Comparison of ENCODE assay signal across 8 mouse cellular contexts in genomic region chr2:130635847-130636246, GRCm38 (mm10). TPM values are rescaled to one million over a fixed set of nuclear protein-coding genes. Genes with fewer than 3 reads are reported as not detected.
DNase-seq lines count a peak whose midpoint lies in the region; ATAC-seq lines count a peak whose summit lies in the region.

No protein-coding gene starts in this region.

- no peaks in the 10 kb centered on the region for H3K36me3 ChIP-seq in forebrain, embryonic 11.5 days (ENCODE audit: control insufficient read depth, insufficient read depth, low read length)
- H3K36me3 ChIP-seq in forebrain, embryonic 15.5 days, result no peaks in the 10 kb centered on the region
- 0 out of 2 replicates have a peak, but pooled peaks cover 4% of the 10 kb centered on the region for H3K36me3 ChIP-seq in kidney, embryonic 15.5 days

- H3K4me2 ChIP-seq in forebrain, embryonic 11.5 days (ENCODE audit: low read depth, low read length, severe bottlenecking), result 0 out of 2 replicates have a peak overlapping the region, but pooled peaks have one; percentile 58
- no peak overlapping the region for H3K4me2 ChIP-seq in forebrain, embryonic 15.5 days (replicated peaks)
- peak overlapping the region; percentile 77 for H3K4me2 ChIP-seq in kidney, embryonic 15.5 days

- no peak overlapping the region for H3K4me3 ChIP-seq in forebrain, embryonic 11.5 days (ENCODE audit: low read depth, low read length)
- no peak overlapping the region for H3K4me3 ChIP-seq in forebrain, embryonic 15.5 days
- peak overlapping the region; percentile 39 for H3K4me3 ChIP-seq in kidney, embryonic 15.5 days (replicated peaks)

- H3K4me1 ChIP-seq in forebrain, embryonic 11.5 days (replicated peaks; ENCODE audit: control insufficient read depth, insufficient read depth, low read length), result peaks cover 20% of the 10 kb centered on the region
- H3K4me1 ChIP-seq in forebrain, embryonic 15.5 days, result peaks cover 19% of the 10 kb centered on the region
- H3K4me1 ChIP-seq in kidney, embryonic 15.5 days, result peaks cover 62% of the 10 kb centered on the region

- H3K27ac ChIP-seq in forebrain, embryonic 11.5 days (ENCODE audit: low read depth, low read length), result no peak overlapping the region
- H3K27ac ChIP-seq in forebrain, embryonic 15.5 days (replicated peaks), result no peak overlapping the region
- H3K27ac ChIP-seq in kidney, embryonic 15.5 days, result no peak overlapping the region

- H3K27me3 ChIP-seq in forebrain, embryonic 11.5 days (ENCODE audit: control insufficient read depth, insufficient read depth, low read length), result peaks cover 41% of the 10 kb centered on the region
- H3K27me3 ChIP-seq in forebrain, embryonic 15.5 days, result peaks cover 36% of the 10 kb centered on the region
- H3K27me3 ChIP-seq in kidney, embryonic 15.5 days, result peaks cover 44% of the 10 kb centered on the region

- peak; percentile 60 for DNase-seq in forebrain, embryonic 11.5 days (ENCODE audit: low spot score)
- DNase-seq in spleen, postnatal 4 days (ENCODE audit: low spot score in 2 of 2), result peak; percentile 47 to 72
- no peak for DNase-seq in spleen, adult 12 weeks (ENCODE audit: low spot score)
- peak; percentile 48 for DNase-seq in naive thymus-derived CD4-positive, alpha-beta T cell, adult 2 months (ENCODE audit: low read depth)
- DNase-seq in layer of hippocampus, postnatal 10 days (ENCODE audit: low spot score in 2 of 2), result no peak
- DNase-seq in layer of hippocampus, adult 9-10 months (ENCODE audit: low spot score), result no peak

- H3K9ac ChIP-seq in forebrain, embryonic 11.5 days (ENCODE audit: low read length), result no peak overlapping the region
- no peak overlapping the region for H3K9ac ChIP-seq in forebrain, embryonic 15.5 days (replicated peaks)
- 0 out of 2 replicates have a peak overlapping the region, but pooled peaks have one; percentile 49 for H3K9ac ChIP-seq in kidney, embryonic 15.5 days

- WGBS in forebrain, embryonic 11.5 days, result 16% methylated on average over 21 of the region's 21 CpGs
- WGBS in forebrain, embryonic 15.5 days, result 23% methylated on average over 21 of the region's 21 CpGs
- WGBS in kidney, embryonic 15.5 days, result 23% methylated on average over 21 of the region's 21 CpGs

- ATAC-seq in forebrain, embryonic 11.5 days (replicated peaks; ENCODE audit: low FRiP score), result no peak
- ATAC-seq in forebrain, embryonic 15.5 days (replicated peaks), result no peak
- no peak for ATAC-seq in kidney, embryonic 15.5 days (replicated peaks; ENCODE audit: low FRiP score)

- H3K9me3 ChIP-seq in forebrain, embryonic 11.5 days (ENCODE audit: control insufficient read depth, low read length), result no peaks in the 10 kb centered on the region
- H3K9me3 ChIP-seq in forebrain, embryonic 15.5 days, result no peaks in the 10 kb centered on the region
- H3K9me3 ChIP-seq in kidney, embryonic 15.5 days (replicated peaks), result no peaks in the 10 kb centered on the region

RNA-seq across cellular contexts. Expression of gene Ubox5, which starts 6.0 kb away (rescaled TPM):
- polyA plus RNA-seq in forebrain, embryonic 11.5 days (2014; fragmentation: Nextera tagmentation; extraction: Ambion mirVana), result 17.8 and 21.5 TPM in 2 replicates
- 12.7 and 12.9 TPM in 2 replicates for polyA plus RNA-seq in forebrain, embryonic 15.5 days (2015; fragmentation: Nextera tagmentation; extraction: Ambion mirVana)
- polyA plus RNA-seq in kidney, embryonic 15.5 days (2015; fragmentation: Nextera tagmentation; extraction: Ambion mirVana), result 12.6 and 13.6 TPM in 2 replicates
- total RNA-seq in layer of hippocampus, postnatal 10 days (2021), result 1 to 10 TPM; 7.4 to 8.2 TPM

RNA-seq across cellular contexts. Expression of gene Fastkd5, which starts 6.0 kb away (rescaled TPM):
- 20.5 and 21.5 TPM in 2 replicates for polyA plus RNA-seq in forebrain, embryonic 11.5 days (2014; fragmentation: Nextera tagmentation; extraction: Ambion mirVana)
- 14.1 and 15.4 TPM in 2 replicates for polyA plus RNA-seq in forebrain, embryonic 15.5 days (2015; fragmentation: Nextera tagmentation; extraction: Ambion mirVana)
- polyA plus RNA-seq in kidney, embryonic 15.5 days (2015; fragmentation: Nextera tagmentation; extraction: Ambion mirVana), result 17.3 TPM in 2 replicates
- total RNA-seq in layer of hippocampus, postnatal 10 days (2021), result 1 to 10 TPM; 8.1 to 8.7 TPM

RNA-seq across cellular contexts. Expression of gene Lzts3, which starts 6.8 kb away (rescaled TPM):
- 1.6 and 1.7 TPM in 2 replicates for polyA plus RNA-seq in forebrain, embryonic 11.5 days (2014; fragmentation: Nextera tagmentation; extraction: Ambion mirVana)
- polyA plus RNA-seq in forebrain, embryonic 15.5 days (2015; fragmentation: Nextera tagmentation; extraction: Ambion mirVana), result 9.2 and 10.0 TPM in 2 replicates
- 12.2 and 13.0 TPM in 2 replicates for polyA plus RNA-seq in kidney, embryonic 15.5 days (2015; fragmentation: Nextera tagmentation; extraction: Ambion mirVana)
- total RNA-seq in layer of hippocampus, postnatal 10 days (2021), result 10 to 100 TPM; 43.9 to 50.5 TPM

RNA-seq across cellular contexts. Expression of gene Ddrgk1, which starts 28.6 kb away (rescaled TPM):
- 46.8 and 48.5 TPM in 2 replicates for polyA plus RNA-seq in forebrain, embryonic 11.5 days (2014; fragmentation: Nextera tagmentation; extraction: Ambion mirVana)
- 57.4 and 63.4 TPM in 2 replicates for polyA plus RNA-seq in forebrain, embryonic 15.5 days (2015; fragmentation: Nextera tagmentation; extraction: Ambion mirVana)
- polyA plus RNA-seq in kidney, embryonic 15.5 days (2015; fragmentation: Nextera tagmentation; extraction: Ambion mirVana), result 64.7 and 76.8 TPM in 2 replicates
- total RNA-seq in layer of hippocampus, postnatal 10 days (2021), result 10 to 100 TPM; 57.9 to 71.9 TPM

RNA-seq across cellular contexts. Expression of gene Itpa, which starts 31.6 kb away (rescaled TPM):
- 152 and 156 TPM in 2 replicates for polyA plus RNA-seq in forebrain, embryonic 11.5 days (2014; fragmentation: Nextera tagmentation; extraction: Ambion mirVana)
- polyA plus RNA-seq in forebrain, embryonic 15.5 days (2015; fragmentation: Nextera tagmentation; extraction: Ambion mirVana), result 133 and 134 TPM in 2 replicates
- polyA plus RNA-seq in kidney, embryonic 15.5 days (2015; fragmentation: Nextera tagmentation; extraction: Ambion mirVana), result 118 and 120 TPM in 2 replicates
- total RNA-seq in layer of hippocampus, postnatal 10 days (2021), result 10 to 100 TPM; 39.5 to 43.4 TPM

Comparison
In these comparisons a context has a peak if more than half of its experiments do, and no peak if none do; other contexts are left out.
1. DNase-seq: peak in forebrain, embryonic 11.5 days (single experiment), spleen, postnatal 4 days (2 of 2) and naive thymus-derived CD4-positive, alpha-beta T cell, adult 2 months (single experiment); none in spleen, adult 12 weeks (single experiment), layer of hippocampus, postnatal 10 days (0 of 2) and layer of hippocampus, adult 9-10 months (single experiment).